In genomic region chr2:50704297-50704696, GRCm38 (mm10) we compare ENCODE assay signal across 11 mouse cellular contexts.
DNase-seq lines count a peak whose midpoint lies in the region; ATAC-seq and TF ChIP-seq lines count a peak whose summit lies in the region.
"Had no signal": no experiment of that assay in that cellular context is flagged by ENCODE, and none has a peak within 500 bp of the region (broad histone marks: within the 10 kb centered on the region; RNA-seq: fewer than 3 reads in every experiment).

No protein-coding gene starts in this region.

- no peak overlapping the region for H3K4me3 ChIP-seq in stomach, embryonic 14.5 days (ENCODE audit: low read depth, low read length)
- no peak overlapping the region for H3K4me3 ChIP-seq in stomach, postnatal 0 days (ENCODE audit: low read depth, low read length)
- H3K4me3 ChIP-seq in heart, embryonic 12.5 days = no peak overlapping the region
- H3K4me3 ChIP-seq in kidney, postnatal 0 days (replicated peaks; ENCODE audit: low read depth, low read length) = no peak overlapping the region
- H3K4me3 ChIP-seq: erythroblast, embryonic 14.5 days; limb, embryonic 12.5 days had no signal

- no peak overlapping the region for H3K4me2 ChIP-seq in stomach, embryonic 14.5 days (replicated peaks; ENCODE audit: low read depth, low read length)
- no peak overlapping the region for H3K4me2 ChIP-seq in stomach, postnatal 0 days (replicated peaks; ENCODE audit: low read depth)
- H3K4me2 ChIP-seq in heart, embryonic 12.5 days = no peak overlapping the region
- H3K4me2 ChIP-seq in kidney, postnatal 0 days (ENCODE audit: low read length) = no peak overlapping the region
- H3K4me2 ChIP-seq: limb, embryonic 12.5 days had no signal

- peaks cover 5% of the 10 kb centered on the region; the same call in 1 of the 2 replicates for H3K4me1 ChIP-seq in stomach, embryonic 14.5 days (ENCODE audit: control insufficient read depth, insufficient read depth, low read length)
- H3K4me1 ChIP-seq in stomach, postnatal 0 days (replicated peaks; ENCODE audit: control insufficient read depth, insufficient read depth) = no peaks in the 10 kb centered on the region
- H3K4me1 ChIP-seq in heart, embryonic 12.5 days (replicated peaks) = peaks cover 15% of the 10 kb centered on the region
- 0 out of 2 replicates have a peak, but pooled peaks cover 11% of the 10 kb centered on the region for H3K4me1 ChIP-seq in kidney, postnatal 0 days (replicated peaks; ENCODE audit: insufficient read depth, low read length)

- 20% methylated on average over 3 of the region's 3 CpGs for WGBS in stomach, embryonic 14.5 days
- 29% methylated on average over 3 of the region's 3 CpGs for WGBS in stomach, postnatal 0 days
- 29% methylated on average over 3 of the region's 3 CpGs for WGBS in heart, embryonic 12.5 days
- 15% methylated on average over 3 of the region's 3 CpGs for WGBS in kidney, postnatal 0 days

- no peak overlapping the region for H3K9ac ChIP-seq in stomach, embryonic 14.5 days (replicated peaks; ENCODE audit: low read depth, low read length)
- H3K9ac ChIP-seq in stomach, postnatal 0 days (ENCODE audit: low read length) = no peak overlapping the region
- H3K9ac ChIP-seq in heart, embryonic 12.5 days = no peak overlapping the region
- H3K9ac ChIP-seq in kidney, postnatal 0 days (ENCODE audit: low read depth, low read length) = no peak overlapping the region
- H3K9ac ChIP-seq: limb, embryonic 12.5 days had no signal

- TF ChIP-seq CTCF in stomach, postnatal 0 days (IDR thresholded peaks at IDR 0.05; ENCODE audit: low read depth) = no peak
- no peak for TF ChIP-seq CTCF in kidney, postnatal 0 days (IDR thresholded peaks at IDR 0.05; ENCODE audit: low read depth)

- no peak for DNase-seq in stomach, postnatal 0 days (ENCODE audit: low spot score)
- peak; percentile 58 for DNase-seq in kidney, postnatal 0 days (ENCODE audit: low spot score)
- no peak for DNase-seq in frontal cortex, postnatal 25 days (ENCODE audit: low spot score in 2 of 2)
- DNase-seq in spleen, postnatal 14 days (ENCODE audit: low spot score in 2 of 2) = no peak
- no peak for DNase-seq in thymus, postnatal 14 days
- DNase-seq: retina, postnatal 1 day had no signal

- H3K9me3 ChIP-seq in stomach, embryonic 14.5 days (ENCODE audit: control insufficient read depth, low read depth, low read length) = no peaks in the 10 kb centered on the region
- H3K9me3 ChIP-seq in stomach, postnatal 0 days (ENCODE audit: control insufficient read depth, low read length) = no peaks in the 10 kb centered on the region
- no peaks in the 10 kb centered on the region for H3K9me3 ChIP-seq in heart, embryonic 12.5 days (replicated peaks)
- no peaks in the 10 kb centered on the region for H3K9me3 ChIP-seq in kidney, postnatal 0 days (replicated peaks; ENCODE audit: low read length)
- H3K9me3 ChIP-seq: limb, embryonic 12.5 days had no signal

- no peaks in the 10 kb centered on the region for H3K27me3 ChIP-seq in stomach, embryonic 14.5 days (ENCODE audit: control insufficient read depth, insufficient read depth, low read length)
- no peaks in the 10 kb centered on the region for H3K27me3 ChIP-seq in stomach, postnatal 0 days (ENCODE audit: control insufficient read depth, insufficient read depth, low read length)
- no peaks in the 10 kb centered on the region for H3K27me3 ChIP-seq in heart, embryonic 12.5 days (replicated peaks)
- H3K27me3 ChIP-seq in kidney, postnatal 0 days (ENCODE audit: insufficient read depth, low read length) = no peaks in the 10 kb centered on the region
- H3K27me3 ChIP-seq: limb, embryonic 12.5 days had no signal

- H3K27ac ChIP-seq in stomach, embryonic 14.5 days (ENCODE audit: low read length) = peak overlapping the region; percentile 71; the same call in 1 of the 2 replicates
- no peak overlapping the region for H3K27ac ChIP-seq in stomach, postnatal 0 days (replicated peaks)
- no peak overlapping the region for H3K27ac ChIP-seq in heart, embryonic 12.5 days (ENCODE audit: poor library complexity, severe bottlenecking)
- no peak overlapping the region for H3K27ac ChIP-seq in kidney, postnatal 0 days
- H3K27ac ChIP-seq: limb, embryonic 12.5 days had no signal

- no peak for TF ChIP-seq EP300 in stomach, postnatal 0 days (optimal IDR thresholded peaks at IDR 0.05)

- peak; percentile 46; the same call in 1 of the 2 replicates for ATAC-seq in stomach, embryonic 14.5 days (ENCODE audit: insufficient number of reproducible peaks, insufficient read depth, low FRiP score, low read depth)
- ATAC-seq in stomach, postnatal 0 days (ENCODE audit: low FRiP score, low TSS enrichment) = no peak
- ATAC-seq in heart, embryonic 12.5 days (ENCODE audit: insufficient number of reproducible peaks, low FRiP score) = peak; percentile 75; the same call in 1 of the 2 replicates
- ATAC-seq in kidney, postnatal 0 days (replicated peaks; ENCODE audit: low FRiP score, low read depth) = no peak
- ATAC-seq: hindbrain, embryonic 16.5 days had no signal

- H3K36me3 ChIP-seq in stomach, embryonic 14.5 days (ENCODE audit: control insufficient read depth, insufficient read depth, low read length) = no peaks in the 10 kb centered on the region
- H3K36me3 ChIP-seq in stomach, postnatal 0 days (ENCODE audit: control insufficient read depth, insufficient read depth, low read length) = no peaks in the 10 kb centered on the region
- H3K36me3 ChIP-seq in heart, embryonic 12.5 days = no peaks in the 10 kb centered on the region
- no peaks in the 10 kb centered on the region for H3K36me3 ChIP-seq in kidney, postnatal 0 days (ENCODE audit: insufficient read depth, low read length)
- H3K36me3 ChIP-seq: limb, embryonic 12.5 days had no signal

Comparison
In these comparisons a context has a peak if more than half of its experiments do, and no peak if none do; other contexts are left out.
1. ATAC-seq: peak in stomach, embryonic 14.5 days (single experiment) and heart, embryonic 12.5 days (single experiment); none in stomach, postnatal 0 days (single experiment) and kidney, postnatal 0 days (single experiment).